Comparison of ENCODE assay signal across 8 mouse cellular contexts in the genomic region with DNA sequence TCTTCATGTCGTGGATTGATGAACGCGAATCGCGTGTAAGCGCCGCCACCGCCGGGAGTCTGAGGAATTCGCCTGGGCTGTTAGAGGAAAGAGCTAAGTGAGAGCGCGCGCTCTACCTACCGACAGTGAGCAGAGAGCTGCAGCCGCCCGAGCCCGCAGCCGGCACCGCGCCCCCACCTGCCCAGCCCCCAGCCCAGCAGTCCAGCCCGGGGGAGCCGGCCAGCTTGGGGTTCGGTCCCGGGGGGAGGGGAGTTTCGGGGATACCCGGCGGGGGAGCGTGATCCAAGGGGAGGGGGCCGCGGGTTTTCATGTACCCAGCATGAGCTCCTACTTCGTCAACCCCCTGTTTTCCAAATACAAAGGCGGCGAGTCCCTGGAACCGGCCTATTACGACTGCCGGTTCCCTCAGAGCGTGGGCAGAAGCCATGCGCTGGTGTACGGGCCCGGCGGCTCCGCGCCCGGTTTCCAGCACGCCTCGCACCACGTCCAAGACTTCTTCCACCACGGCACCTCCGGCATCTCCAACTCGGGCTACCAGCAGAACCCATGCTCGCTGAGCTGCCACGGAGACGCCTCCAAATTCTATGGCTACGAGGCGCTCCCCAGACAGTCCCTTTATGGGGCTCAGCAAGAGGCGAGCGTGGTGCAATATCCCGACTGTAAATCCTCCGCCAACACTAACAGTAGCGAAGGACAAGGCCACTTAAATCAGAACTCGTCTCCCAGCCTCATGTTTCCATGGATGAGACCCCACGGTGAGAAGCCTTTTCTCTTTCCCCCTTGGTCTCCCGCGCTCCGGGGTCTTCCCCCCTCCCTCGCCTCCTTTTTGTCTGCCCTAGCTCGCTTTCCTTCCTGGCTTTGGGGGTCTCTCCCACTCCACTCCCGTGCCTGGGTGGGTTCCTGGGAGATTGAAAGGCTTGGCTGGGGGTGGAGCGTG. TPM values are rescaled to one million over a fixed set of nuclear protein-coding genes. Genes with fewer than 3 reads are reported as not detected.
DNase-seq lines count a peak whose midpoint lies in the region; ATAC-seq and TF ChIP-seq lines count a peak whose summit lies in the region.

A gene (plus strand): TSS at position 147 of the 937 bp plus-strand sequence.

- H3K4me3 ChIP-seq in liver, embryonic 11.5 days (ENCODE audit: low read depth, low read length), result peak within 1 kb of the TSS; percentile 4; the same call in 1 of the 2 replicates
- no peak within 1 kb of the TSS for H3K4me3 ChIP-seq in liver, postnatal 0 days (ENCODE audit: low read depth, low read length)
- H3K4me3 ChIP-seq in hindbrain, embryonic 16.5 days (ENCODE audit: low read length), result peak within 1 kb of the TSS; percentile 8; the same call in 1 of the 2 replicates
- H3K4me3 ChIP-seq in neural tube, embryonic 12.5 days, result peak within 1 kb of the TSS; percentile 62
- no peak within 1 kb of the TSS for H3K4me3 ChIP-seq in cerebellum, adult 2 months (replicated peaks; ENCODE audit: insufficient read depth, low read depth, low read length)

- no peaks in the 10 kb centered on the region for H3K9me3 ChIP-seq in liver, embryonic 11.5 days (ENCODE audit: control insufficient read depth, low read length)
- H3K9me3 ChIP-seq in liver, postnatal 0 days (ENCODE audit: low read length), result no peaks in the 10 kb centered on the region
- no peaks in the 10 kb centered on the region for H3K9me3 ChIP-seq in hindbrain, embryonic 16.5 days (ENCODE audit: control insufficient read depth, low read length)
- no peaks in the 10 kb centered on the region for H3K9me3 ChIP-seq in neural tube, embryonic 12.5 days

- no peak for TF ChIP-seq CTCF in liver, postnatal 0 days (IDR thresholded peaks at IDR 0.05; ENCODE audit: low read depth)
- TF ChIP-seq CTCF in cerebellum, adult 2 months (IDR thresholded peaks at IDR 0.05; ENCODE audit: borderline replicate concordance, insufficient read depth, low read depth, low read length), result no peak

- no peak for DNase-seq in liver, embryonic 11.5 days (ENCODE audit: low spot score)
- DNase-seq in liver, postnatal 0 days, result no peak
- peak; percentile 52 for DNase-seq in adrenal gland, postnatal 25 days
- DNase-seq in cerebellum, adult 9-11 months, result no peak
- no peak for DNase-seq in cerebellum, adult 11 months
- DNase-seq in cerebellum, adult 2 months, result no peak

- no peaks in the 10 kb centered on the region for H3K36me3 ChIP-seq in liver, embryonic 11.5 days (ENCODE audit: control insufficient read depth, insufficient read depth, low read length)
- H3K36me3 ChIP-seq in liver, postnatal 0 days (replicated peaks; ENCODE audit: insufficient read depth, low read length), result no peaks in the 10 kb centered on the region
- no peaks in the 10 kb centered on the region for H3K36me3 ChIP-seq in hindbrain, embryonic 16.5 days (ENCODE audit: control insufficient read depth, insufficient read depth, low read length)
- no peaks in the 10 kb centered on the region for H3K36me3 ChIP-seq in neural tube, embryonic 12.5 days

- no peak within 1 kb of the TSS for H3K27ac ChIP-seq in liver, embryonic 11.5 days (ENCODE audit: low read depth, low read length)
- H3K27ac ChIP-seq in liver, postnatal 0 days (ENCODE audit: low read depth), result no peak within 1 kb of the TSS
- no peak within 1 kb of the TSS for H3K27ac ChIP-seq in hindbrain, embryonic 16.5 days (ENCODE audit: low read depth, low read length)
- peak within 1 kb of the TSS; percentile 96 for H3K27ac ChIP-seq in neural tube, embryonic 12.5 days
- no peak within 1 kb of the TSS for H3K27ac ChIP-seq in cerebellum, adult 2 months (ENCODE audit: insufficient read depth, low read length)

- no peak within 1 kb of the TSS for H3K9ac ChIP-seq in liver, embryonic 11.5 days (ENCODE audit: low read depth, low read length)
- no peak within 1 kb of the TSS for H3K9ac ChIP-seq in liver, postnatal 0 days (replicated peaks)
- H3K9ac ChIP-seq in hindbrain, embryonic 16.5 days (ENCODE audit: low read depth, low read length), result no peak within 1 kb of the TSS
- peak within 1 kb of the TSS; percentile 91 for H3K9ac ChIP-seq in neural tube, embryonic 12.5 days

- no peak within 1 kb of the TSS for H3K4me2 ChIP-seq in liver, embryonic 11.5 days
- H3K4me2 ChIP-seq in liver, postnatal 0 days (ENCODE audit: low read depth, low read length), result no peak within 1 kb of the TSS
- H3K4me2 ChIP-seq in hindbrain, embryonic 16.5 days (ENCODE audit: low read length), result peak within 1 kb of the TSS; percentile 34
- peak within 1 kb of the TSS; percentile 86 for H3K4me2 ChIP-seq in neural tube, embryonic 12.5 days (replicated peaks)

- 2% methylated on average over 66 of the region's 69 CpGs for WGBS in liver, embryonic 11.5 days
- 3% methylated on average over 66 of the region's 69 CpGs for WGBS in liver, postnatal 0 days (ENCODE audit: insufficient replicate concordance)
- under 1% methylated on average over 60 of the region's 69 CpGs for WGBS in hindbrain, embryonic 16.5 days
- 1% methylated on average over 69 of the region's 69 CpGs for WGBS in neural tube, embryonic 12.5 days
- 1% methylated on average over 69 of the region's 69 CpGs for WGBS in cerebellum, adult 2 months

- no peaks in the 10 kb centered on the region for H3K4me1 ChIP-seq in liver, embryonic 11.5 days (replicated peaks; ENCODE audit: control insufficient read depth, insufficient read depth, low read length)
- no peaks in the 10 kb centered on the region for H3K4me1 ChIP-seq in liver, postnatal 0 days (ENCODE audit: insufficient read depth)
- no peaks in the 10 kb centered on the region for H3K4me1 ChIP-seq in hindbrain, embryonic 16.5 days (ENCODE audit: control insufficient read depth, insufficient read depth, low read depth, low read length)
- peaks cover 83% of the 10 kb centered on the region for H3K4me1 ChIP-seq in neural tube, embryonic 12.5 days
- H3K4me1 ChIP-seq in cerebellum, adult 2 months (ENCODE audit: control insufficient read depth, insufficient read depth, low read length), result no peaks in the 10 kb centered on the region

- ATAC-seq in liver, embryonic 11.5 days (replicated peaks; ENCODE audit: low FRiP score), result no peak
- no peak for ATAC-seq in liver, postnatal 0 days
- no peak for ATAC-seq in hindbrain, embryonic 16.5 days
- ATAC-seq in neural tube, embryonic 12.5 days (ENCODE audit: low FRiP score, low read depth), result peak; percentile 56

- TF ChIP-seq EP300 in liver, postnatal 0 days (IDR thresholded peaks at IDR 0.05; ENCODE audit: low read depth), result no peak

- peaks cover 99% of the 10 kb centered on the region for H3K27me3 ChIP-seq in liver, embryonic 11.5 days (replicated peaks; ENCODE audit: control insufficient read depth, insufficient read depth, low read length)
- H3K27me3 ChIP-seq in liver, postnatal 0 days (ENCODE audit: insufficient read depth, low read length), result peaks cover 98% of the 10 kb centered on the region
- peaks cover 82% of the 10 kb centered on the region for H3K27me3 ChIP-seq in hindbrain, embryonic 16.5 days (replicated peaks; ENCODE audit: control insufficient read depth, insufficient read depth, low read length)
- peaks cover 32% of the 10 kb centered on the region for H3K27me3 ChIP-seq in neural tube, embryonic 12.5 days (replicated peaks)
- peaks cover 14% of the 10 kb centered on the region; the same call in 1 of the 2 replicates for H3K27me3 ChIP-seq in cerebellum, adult 2 months (ENCODE audit: control insufficient read depth, insufficient read depth, low read length)

- no peak for TF ChIP-seq POLR2A in cerebellum, adult 2 months (IDR thresholded peaks at IDR 0.05; ENCODE audit: borderline replicate concordance, insufficient read depth, low read length)

RNA-seq across cellular contexts. Expression of the gene that starts here (rescaled TPM):
- polyA plus RNA-seq in liver, embryonic 11.5 days (2014; fragmentation: Nextera tagmentation; extraction: Ambion mirVana), result 1.3 and 1.9 TPM in 2 replicates
- not detected in 2 replicates for polyA plus RNA-seq in liver, postnatal 0 days (2015; fragmentation: Nextera tagmentation; extraction: Ambion mirVana)
- total RNA-seq in adrenal gland, postnatal 25 days (2021), result 21.5 and 26.7 TPM in 2 replicates
- polyA plus RNA-seq in hindbrain, embryonic 16.5 days (2015; fragmentation: Nextera tagmentation; extraction: Ambion mirVana), result 3.2 and 9.9 TPM in 2 replicates
- polyA plus RNA-seq in neural tube, embryonic 12.5 days (2016; fragmentation: Nextera tagmentation; extraction: Ambion mirVana), result 44.5 and 65.6 TPM in 2 replicates
- polyA plus RNA-seq in cerebellum, adult 2 months (2012; rRNA removed), result not detected in 2 replicates

Comparison
In these comparisons a context has a peak if more than half of its experiments do, and no peak if none do; other contexts are left out.
1. H3K4me3 ChIP-seq: peak in liver, embryonic 11.5 days (single experiment), hindbrain, embryonic 16.5 days (single experiment) and neural tube, embryonic 12.5 days (single experiment); none in liver, postnatal 0 days (single experiment) and cerebellum, adult 2 months (single experiment).
2. H3K4me2 ChIP-seq: peak in hindbrain, embryonic 16.5 days (single experiment) and neural tube, embryonic 12.5 days (single experiment); none in liver, embryonic 11.5 days (single experiment) and liver, postnatal 0 days (single experiment).